Mouse (Mus musculus) right cerebral cortex, postnatal 10 days (tissue): ENCODE data around the gene Chd3.

ENCODE experiments used
- DNase-seq, 2 experiments: peaks; one replicate each; pipeline ENCODE4 v3.0.0; 2021; ENCODE audit warnings: low spot score in 2 of 2

Gene Chd3

DNA sequence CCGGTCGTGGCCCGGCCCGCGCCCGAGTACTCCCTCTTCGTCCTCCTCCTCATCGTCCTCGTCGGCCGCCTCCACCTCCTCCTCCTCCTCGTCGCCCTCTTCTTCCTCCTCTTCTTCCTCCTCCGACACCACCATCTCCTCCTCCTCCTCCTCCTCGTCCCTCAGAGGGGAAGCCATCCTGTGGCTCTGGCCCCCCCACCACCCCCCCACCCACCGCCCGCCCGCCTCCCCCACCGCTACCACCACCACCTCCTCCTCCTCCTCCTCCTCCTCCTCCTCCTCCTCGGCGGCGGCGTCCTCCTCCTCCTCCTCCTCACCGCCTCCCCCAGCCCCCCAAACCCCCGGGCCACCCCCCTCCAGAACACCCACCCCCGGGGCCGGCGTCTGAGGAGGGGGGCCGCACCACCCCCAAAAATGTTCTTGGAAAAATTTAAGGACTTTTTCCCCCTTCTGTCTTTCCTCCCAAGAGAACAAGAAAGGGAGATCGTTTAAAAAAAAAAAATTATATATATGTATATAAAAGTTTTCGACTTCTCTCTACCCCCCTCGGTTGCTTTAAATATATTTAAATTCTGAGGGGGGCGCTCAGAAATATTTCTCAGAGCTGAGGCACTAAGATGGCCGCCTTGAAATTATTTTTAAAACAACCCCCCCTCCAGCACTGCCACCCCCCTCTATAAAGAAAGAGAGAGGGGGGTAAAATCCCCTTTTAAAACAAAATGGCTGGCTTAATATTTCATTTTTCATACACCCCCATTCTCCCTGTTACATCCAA lies at the start of gene Chd3:
TSS of gene Chd3 (minus strand) at position 192 of the 775 bp plus-strand sequence.
- DNase-seq: no peak

DNA sequence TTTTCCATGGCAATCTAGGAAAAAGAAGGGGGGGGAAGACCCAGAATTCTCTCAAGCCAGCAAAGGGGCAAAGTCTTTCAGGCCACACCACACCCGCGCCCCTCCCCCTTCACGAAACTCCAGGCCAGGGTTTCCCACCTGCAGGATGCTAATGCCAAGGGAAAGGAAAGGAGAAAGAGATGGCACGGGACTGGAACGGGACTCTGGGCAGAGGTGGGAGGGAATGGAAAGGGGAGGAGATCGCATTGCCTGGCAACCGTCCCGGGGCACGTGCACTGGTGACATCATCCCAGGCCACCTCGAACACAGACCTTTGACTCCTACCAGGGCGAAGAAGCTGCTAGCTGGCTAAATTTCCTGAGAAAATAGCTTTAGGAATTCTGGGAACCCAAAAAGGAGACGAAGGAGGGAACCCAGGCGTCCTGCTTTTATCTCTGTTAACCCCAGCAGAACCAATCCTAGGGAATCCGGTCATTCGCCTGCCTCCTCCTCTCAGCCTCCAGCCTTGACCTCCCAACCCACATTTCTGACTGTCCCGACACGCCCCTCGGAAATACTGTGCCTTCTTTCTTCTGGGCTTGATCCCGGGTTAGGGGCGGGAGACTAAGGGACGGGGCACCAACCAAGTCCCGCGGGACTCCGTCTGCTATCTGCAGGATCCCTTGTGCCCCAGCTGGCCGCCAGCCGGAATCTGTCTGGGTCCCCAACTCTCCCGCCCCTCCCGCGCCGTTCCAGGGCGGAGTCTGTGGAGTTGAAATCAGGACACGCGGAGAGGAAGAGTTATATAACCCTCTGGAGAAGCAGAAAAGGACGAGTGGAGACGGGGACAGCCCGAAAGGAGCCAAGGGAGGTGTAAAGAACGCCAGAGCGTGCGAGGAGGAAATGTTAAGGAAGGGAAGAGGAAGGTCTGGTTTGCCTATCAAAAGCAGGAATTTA lies 48.5 kb upstream of the Chd3 start:
- peak; percentile 96 to 97 for DNase-seq

DNA sequence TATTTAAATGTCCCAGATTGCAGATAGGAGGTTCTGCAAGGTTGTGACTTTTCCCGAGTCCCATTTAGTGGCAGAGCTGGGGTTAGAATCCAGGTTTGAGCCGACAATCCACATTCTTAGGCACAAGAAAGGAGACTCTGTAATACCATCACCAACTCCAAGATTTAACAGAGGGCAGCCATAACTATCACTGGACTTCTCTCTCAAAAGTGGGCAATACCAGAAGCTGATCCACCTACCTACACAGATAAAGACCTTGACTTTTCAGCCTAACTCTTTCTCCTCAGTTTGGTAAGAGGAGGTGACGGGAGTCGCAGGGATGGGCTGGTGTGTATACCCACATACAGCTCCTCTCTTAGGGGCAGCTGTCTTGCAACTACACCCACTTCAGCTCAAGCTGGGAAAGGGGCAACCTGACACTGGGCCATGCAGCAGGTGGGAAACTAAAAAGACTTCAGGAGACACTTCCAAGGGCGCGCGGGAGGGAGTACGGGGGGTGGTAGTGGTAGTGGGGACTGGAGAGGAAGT lies 47.8 kb upstream of the Chd3 start:
- DNase-seq: no peak

DNA sequence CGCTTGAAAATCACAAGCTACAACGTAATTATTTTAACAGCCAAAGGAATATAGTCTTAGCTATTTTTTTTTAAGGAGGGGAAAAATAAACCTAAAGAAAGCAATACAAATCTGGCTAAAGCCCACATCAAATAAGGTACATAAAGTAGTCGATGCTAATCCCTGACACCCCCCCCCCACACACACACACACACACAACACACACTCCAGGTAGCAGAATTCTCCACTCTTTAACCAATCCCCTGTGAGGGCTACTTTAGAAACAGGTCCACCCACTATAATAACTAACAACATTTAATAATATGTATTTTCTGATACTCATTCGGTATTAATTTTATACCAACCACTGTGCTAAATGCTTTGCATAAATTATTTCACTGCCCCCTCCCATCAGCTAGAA lies 47.3 kb upstream of the Chd3 start:
- DNase-seq: no peak

DNA sequence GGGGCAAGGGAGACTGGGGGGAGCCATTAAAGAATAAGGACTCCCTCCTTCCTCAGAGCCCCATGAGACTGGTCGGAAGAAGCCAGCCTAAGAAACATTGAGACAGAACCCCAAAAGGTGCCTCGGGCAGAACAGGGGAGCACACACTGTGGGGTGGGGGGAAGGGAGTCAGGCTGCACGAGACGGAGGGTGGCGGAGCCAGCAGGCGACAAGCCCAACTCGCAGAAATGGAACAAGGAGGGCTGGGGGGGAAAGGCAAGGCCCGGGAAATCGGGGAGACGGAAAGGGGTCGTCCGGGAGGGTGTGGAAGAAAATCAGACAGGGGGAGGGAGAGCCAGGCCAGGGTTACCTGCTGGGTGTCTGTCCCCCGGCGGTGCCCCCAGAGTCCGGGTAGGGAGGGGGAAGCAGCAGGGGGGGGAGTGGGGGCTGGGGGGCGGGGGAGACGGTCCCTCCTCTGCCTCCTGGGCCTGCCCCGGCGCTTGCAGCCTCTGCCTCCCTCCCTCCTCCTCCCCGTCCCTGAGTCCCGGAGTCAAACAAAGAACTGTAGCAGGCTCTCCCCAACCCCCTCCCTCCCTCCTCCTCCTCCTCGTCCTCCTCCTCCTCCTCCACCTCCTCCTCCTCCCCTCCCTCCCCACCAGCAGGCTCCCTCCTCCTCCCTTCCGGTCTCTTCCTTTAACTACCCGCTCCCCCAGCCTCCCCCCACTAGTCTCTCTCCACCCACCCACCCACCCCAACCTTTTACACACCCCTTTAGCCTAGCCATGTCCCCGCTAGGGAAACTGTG lies 46.7 kb upstream of the Chd3 start:
- DNase-seq: peak; percentile 77 to 83

DNA sequence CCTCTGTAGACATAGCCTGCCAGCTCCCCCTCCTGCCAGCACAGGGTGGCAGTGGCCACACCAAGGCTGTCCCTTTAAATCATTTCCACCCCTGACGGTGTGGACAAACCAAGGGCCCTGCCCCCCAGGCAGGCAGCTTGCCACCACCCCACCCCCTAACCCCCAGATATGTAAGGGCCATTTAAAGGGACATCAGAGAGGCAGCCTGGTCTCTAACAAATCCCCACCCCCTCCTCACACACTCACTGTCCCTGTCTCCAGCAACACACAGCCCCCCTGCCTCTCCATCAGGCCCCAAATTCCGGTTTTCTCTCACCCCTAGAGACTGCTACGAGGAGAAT lies 46.1 kb upstream of the Chd3 start:
- DNase-seq: peak; percentile 77 to 86

DNA sequence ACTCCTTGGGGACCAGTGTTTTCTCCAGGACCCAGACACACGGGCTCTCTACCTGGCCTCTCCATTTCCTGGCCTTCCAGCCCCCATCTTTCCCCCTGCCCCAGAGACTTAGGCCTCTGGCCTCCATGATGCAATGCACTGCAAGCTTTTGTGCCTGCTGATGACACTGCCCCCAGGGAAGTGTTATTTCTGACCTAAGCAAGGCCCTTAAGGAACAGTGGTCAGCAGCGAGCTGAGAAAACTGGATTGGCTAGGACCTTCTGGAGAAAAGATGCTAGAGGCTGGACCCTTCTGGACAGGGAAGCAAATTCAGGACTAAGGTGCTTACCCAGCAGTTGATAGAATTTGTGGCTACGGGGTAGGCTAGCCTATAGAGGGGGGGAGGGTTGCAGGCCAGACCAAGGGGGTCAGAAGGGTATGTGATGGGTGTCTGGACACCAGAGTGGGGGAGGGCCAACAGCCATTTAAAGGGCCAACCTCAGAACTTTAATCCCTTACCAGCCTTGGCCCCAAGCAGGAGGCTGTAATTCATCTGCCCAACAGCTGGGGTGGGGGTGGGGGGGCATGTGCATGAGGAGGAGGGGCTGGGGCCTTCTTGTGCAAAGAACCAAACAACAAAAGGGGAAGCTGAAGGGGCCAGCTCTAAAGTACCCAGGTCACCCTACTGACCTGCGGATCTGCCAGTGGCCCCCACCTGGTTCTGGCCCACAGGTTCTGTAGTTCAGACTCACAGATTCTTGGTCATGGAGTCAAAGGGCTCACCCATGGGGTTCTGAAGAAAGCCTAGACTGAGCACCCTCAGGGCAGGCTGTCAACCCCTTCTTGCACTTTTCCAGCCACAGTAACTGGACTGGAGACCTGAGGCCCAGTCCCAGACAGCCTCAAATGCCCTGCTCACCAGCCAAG lies 45.5 kb upstream of the Chd3 start:
- DNase-seq: peak; percentile 25 to 42

DNA sequence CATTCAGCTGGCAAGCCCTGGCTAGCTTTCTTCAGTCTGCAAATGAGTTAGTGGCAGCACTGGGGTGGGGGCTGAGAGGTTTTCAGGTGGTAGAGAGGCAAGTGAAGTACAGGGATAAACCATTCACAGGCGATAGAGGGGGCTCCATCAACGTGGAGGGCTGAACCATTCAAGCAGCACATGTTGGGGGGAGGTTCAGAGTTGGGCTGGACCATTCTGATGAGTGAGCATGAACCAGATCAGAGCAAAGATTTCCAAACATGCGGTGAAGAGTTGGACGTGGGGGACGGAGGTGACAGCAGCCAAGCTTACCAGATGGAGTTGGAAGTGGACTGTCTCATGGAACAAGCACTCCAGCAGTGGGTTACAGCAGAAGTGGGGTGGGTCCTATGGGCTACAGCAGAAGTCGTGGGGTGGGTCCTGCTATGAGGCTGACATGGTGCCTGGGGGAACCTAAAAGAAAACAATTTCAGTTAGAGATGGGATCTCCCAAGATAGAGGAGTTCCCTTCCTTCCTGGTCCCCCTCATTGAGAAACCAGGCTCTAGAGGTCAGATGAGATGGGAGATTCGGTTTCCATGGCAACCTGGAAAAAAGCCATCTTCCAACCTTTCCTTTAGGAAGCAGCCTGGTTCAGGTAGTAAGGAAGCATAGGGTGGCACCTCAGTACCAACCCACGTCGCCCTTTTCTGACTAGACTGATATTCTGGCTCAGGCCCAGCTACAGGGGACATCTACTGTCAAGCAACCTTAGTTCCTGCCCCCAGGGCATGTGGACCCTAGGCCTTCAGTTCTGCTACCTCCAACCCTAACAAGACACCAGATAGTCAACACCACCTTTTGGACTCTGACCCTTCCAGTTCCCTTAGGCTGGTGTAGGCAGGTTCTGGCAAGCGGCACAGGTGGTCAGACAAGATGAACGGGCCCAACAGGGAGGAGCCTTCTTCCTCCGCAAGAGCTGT lies 44.3 kb upstream of the Chd3 start, which contains the start of gene Kdm6b:
TSS of gene Kdm6b (minus strand) at position 455 of the 961 bp plus-strand sequence.
- peak; percentile 82 to 88 for DNase-seq

DNA sequence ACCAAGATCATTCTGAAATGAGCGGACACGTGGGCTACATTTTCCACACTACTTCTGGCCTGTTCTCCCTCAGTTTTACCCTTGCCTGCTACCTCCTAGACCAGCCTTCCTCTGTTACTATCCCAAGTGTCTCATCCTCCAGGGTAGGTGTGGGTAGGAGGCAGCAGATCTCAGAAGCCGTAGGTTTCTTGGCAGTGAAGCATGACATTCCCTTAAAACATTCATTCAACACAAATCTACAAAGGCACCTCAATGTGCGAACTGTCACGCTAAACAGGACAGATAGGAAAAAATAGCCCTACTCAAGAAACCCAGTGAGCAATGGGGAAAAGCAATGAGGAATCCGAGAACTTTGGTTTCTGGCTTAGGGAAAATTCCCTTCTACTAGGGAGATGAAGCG lies 43.3 kb upstream of the Chd3 start:
- DNase-seq: peak in 1 of 2 experiments; percentile 33

DNA sequence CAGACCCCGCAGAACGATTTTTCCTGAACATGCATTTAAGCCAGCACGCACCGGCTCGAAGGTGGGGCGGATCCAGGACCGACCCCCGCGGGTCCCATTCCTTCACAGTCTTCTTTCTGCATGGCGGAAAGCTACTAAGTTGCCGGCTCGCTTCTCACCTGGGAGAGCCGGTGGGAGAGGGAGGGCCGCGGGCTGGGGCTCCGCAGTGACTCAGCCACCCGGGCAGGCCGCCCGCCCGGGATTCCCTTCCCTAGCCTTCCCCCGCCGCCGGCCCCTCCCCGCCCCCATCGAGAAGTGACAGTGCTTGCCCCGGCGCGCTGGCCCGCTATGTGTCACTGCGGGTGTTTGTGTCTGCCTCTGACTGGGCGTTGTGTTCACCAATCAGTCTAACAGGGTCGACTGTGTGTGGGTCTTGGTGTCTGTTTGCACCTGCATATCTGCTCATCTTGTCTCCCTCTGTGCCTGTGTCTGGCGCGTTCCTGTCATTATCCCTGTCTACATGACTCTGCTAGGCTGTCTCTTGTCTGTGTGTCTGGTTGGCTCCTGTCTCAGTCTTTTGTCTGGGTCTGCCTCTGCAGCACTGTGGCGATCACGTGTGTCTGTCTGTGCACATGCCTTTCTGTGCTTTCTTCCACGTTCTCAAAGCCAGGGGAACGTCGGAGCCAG lies 42.5 kb upstream of the Chd3 start:
- peak; percentile 75 to 80 for DNase-seq

DNA sequence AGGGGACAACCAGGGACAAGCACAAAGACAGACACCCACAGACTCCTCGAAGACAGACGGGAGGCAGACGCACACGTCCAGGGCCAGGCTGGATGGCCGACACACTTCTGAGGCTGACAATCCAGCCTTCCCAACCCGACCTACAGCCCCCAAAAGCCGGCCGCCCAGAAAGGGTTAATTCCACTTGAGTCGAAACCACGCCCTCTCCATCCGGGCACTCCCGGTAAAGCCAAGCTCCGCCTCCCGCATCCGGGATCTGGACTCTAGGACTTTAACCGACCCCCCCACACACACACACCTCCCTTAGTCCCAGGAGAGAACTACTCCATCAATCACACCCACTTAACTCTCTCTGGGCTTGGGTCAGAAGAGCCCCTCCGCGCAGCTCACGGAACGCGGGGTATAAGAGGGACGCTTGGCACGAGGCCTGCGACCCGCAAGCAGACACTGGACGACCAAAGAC lies 41.9 kb upstream of the Chd3 start:
- peak; percentile 97 for DNase-seq

DNA sequence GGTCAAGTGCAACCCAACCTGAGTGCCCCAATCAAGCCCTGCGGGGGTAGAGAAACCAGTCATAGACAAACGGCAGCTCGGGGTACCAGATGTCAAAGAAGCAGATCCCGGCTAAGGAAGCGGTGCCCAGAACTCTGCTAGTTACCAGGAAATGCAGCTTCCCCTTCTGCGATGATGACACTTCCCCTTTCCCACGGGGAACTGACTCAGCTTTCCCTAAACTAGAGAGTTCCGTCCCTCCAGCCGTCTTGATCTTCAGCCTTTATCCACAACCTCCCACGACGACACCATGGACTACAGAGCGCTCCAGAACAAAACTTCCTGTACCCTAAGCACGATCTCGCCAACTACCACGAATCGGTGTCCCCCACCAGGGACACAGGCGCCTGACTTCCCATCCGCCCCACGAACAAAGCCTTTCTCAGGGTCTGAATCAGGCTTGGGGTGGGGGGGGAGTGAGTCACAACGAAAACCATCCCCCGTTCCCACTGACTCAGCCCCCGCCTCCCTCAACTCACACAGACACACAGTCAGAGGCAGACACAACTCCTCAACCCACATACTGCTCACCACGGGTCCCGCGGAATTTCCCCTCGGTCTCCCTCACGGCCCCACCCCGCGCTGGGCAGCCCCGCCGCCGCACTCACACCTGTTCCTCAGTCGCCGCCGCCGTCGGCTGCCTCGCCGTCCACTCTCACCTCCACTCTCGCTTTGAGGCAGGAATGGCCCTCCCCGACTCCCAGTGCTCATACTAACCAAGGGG lies 41.3 kb upstream of the Chd3 start:
- peak; percentile 73 to 83 for DNase-seq

DNA sequence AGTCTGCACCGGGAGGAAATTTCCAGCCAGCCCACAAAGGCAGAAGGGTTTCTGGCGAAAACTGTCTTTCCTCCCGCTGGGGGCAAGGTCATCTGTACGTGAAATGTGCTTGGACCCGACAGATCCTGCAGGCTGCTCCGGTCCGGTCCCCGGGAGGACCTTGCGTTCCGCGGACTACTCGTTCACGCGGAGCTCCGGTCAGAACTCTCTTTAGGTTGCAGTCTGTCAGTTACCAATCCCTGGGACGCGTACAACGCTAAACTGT lies 40.8 kb upstream of the Chd3 start:
- DNase-seq: peak in 1 of 2 experiments; percentile 73

DNA sequence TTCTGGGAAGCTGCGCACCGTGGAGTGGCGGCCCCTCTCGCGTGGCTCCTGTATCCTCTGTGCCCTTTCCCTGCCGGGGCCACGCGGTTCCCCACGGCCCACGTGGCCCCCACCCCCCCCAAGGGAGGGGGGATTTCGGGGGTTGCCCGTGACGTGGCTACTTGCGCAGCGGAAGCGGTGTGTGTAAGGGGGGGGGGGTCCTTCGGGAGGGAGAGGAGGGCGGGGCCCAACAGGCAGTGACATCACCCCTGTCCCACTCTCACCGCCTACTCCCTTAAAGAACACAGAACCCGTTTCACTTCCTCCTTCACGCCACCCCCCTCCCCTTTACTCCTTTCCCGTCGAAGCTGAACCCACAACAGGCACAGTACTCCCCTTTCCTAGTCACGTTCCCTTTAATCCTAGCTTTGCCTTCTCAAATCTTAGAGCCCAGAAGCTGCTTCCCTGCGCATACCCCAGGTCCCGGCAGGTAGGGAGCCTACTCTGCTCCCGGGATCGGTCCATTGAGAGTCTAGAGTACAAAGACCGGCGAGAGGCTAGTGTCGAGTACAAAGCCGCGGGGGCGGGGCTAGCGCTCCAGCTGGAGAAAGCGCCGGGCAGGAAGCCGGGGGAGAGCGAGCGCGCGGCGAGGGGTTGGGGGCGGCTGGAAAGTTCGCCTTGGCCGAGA lies 40.3 kb upstream of the Chd3 start:
- peak; percentile 88 to 89 for DNase-seq

DNA sequence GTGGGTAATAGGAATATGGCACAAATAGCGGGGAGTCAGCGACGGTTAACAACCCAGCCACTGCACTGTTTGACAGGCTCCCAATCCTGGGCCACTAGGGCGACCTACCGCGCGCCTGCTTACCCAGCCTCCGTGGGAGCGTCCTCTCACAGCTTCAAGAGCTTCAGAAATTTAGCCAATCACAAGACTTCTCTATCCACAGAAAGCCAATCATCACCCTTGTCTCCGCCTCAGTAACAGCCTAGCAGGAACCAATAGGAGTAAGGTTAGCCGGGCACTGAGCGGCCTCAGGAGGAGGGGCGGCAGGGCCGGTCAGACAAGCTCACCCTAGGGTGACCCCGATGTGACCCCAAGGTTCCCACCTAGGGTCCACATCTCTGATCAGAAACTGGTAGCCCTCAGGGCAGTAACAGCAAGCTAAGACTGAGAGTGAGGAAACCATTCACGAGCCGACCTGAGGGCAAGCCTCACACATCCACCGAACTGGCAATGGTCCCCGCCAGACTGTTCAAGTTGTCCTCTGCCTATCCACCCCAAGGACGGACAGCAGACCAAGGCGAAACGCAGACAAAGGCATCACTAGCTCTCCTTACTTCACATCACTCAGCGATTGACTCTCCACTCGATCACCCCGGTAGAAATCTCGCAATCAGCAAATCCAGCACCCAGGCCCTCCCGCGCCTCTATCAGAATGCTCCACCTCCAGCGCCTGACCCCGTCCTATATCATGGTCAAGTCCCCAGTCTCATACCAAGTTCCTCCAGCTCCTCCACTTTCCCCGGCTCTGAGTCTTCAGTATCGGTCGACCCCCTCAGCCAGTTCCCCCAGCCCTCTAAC lies 39.6 kb upstream of the Chd3 start:
- DNase-seq: peak; percentile 86 to 93

DNA sequence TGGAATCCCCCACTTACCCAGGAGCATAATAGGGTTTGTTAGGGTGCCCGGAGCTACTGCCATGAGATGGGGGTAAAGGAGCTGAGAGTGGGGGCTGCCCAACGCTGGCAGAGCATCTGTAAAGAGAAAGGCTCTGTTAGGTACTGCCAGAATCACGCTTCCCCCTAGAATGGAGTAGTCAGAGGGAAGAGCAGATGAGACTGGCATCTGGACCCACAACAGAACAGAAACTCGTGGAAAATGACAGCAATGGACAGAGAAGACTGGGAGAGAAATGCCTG lies 38.5 kb upstream of the Chd3 start:
- DNase-seq: no peak
